Mouse (Mus musculus) frontal cortex, postnatal 10 days (tissue): ENCODE measurements around the gene Iqschfp.

Source experiments
- DNase-seq, 2 experiments: peaks; one replicate each; pipeline ENCODE4 v3.0.0; 2022; ENCODE audit warnings: low spot score in 2 of 2, mixed read lengths in 1 of 2

The Iqschfp gene

GRCm38 (mm10) chr3:67954459-67955065, 62.5 kb downstream of the Iqschfp start:
- DNase-seq, result peak; percentile 10 to 24

DNA sequence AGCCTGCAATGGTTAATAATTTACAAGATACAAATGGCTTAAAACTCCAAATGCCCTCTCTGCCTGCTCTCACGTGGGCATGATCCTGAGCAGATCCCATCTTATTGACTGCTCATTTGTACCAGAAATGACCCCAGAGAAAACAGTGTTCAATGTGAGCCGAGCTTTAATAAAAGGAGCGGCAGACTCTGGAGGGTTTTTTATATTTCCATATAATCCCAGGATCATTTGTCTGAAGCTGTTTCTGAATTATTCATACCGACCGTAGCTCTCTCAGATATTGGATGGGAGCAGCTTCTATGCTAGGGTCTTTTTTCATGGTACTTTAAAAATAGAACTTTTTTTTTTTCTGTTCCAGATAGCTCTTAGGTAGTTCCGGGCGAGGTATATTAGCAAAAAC, 67.6 kb downstream of the Iqschfp start:
- DNase-seq, result no peak

- no peak for DNase-seq
Measured at GRCm38 (mm10) chr3:67960133-67960532, 68.1 kb downstream of the Iqschfp start.

- peak in 1 of 2 experiments; percentile 17 for DNase-seq
Measured at GRCm38 (mm10) chr3:67960727-67961126, 68.7 kb downstream of the Iqschfp start.

- DNase-seq, result no peak
Measured at GRCm38 (mm10) chr3:67961934-67962639, 70.1 kb downstream of the Iqschfp start.

- DNase-seq, result no peak
Measured at GRCm38 (mm10) chr3:67974340-67974998, 82.4 kb downstream of the Iqschfp start.

DNA sequence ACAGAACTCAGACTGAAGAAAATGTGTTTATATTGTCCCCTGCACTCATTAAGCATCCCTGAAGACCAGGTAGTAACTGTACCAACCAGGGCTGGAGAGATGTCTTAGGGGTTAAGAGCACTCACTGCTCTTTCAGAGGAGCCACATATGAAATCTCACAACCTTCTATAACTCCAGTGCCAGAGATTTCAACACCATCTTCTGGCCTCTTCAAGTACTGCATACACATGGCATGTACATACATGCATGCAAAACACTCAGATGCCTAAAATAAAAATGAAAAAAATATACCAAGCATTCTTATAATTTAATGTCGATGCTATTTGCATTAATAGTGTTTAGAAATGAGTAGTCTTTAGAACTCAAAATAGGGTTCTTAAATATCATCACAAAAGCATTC, 88.0 kb downstream of the Iqschfp start:
- DNase-seq, result no peak

- DNase-seq, result no peak
Measured at GRCm38 (mm10) chr3:67983329-67983728, 91.3 kb downstream of the Iqschfp start.

DNA sequence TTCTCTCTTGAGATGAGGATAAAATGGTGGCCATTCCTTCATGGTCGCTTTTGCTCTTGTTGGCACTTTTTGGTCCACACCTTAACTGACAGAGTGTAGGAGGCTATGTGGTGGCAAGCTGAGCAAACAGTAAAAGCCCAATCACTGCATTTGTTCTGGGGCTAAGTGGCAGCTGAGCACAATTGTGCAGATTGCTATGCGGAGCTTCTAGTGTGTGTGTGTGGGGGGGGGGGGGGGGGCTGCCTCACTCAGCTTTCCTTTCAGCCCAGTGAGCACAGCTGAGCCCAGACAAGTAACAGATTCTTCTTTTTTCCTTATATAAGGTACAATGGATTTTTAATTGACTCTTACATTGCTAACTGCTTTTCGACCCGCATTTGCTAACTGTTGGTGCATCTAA, 110.4 kb downstream of the Iqschfp start:
- DNase-seq, result no peak

GRCm38 (mm10) chr3:68012342-68012741, 120.3 kb downstream of the Iqschfp start:
- no peak for DNase-seq

GRCm38 (mm10) chr3:68015786-68016185, 123.8 kb downstream of the Iqschfp start:
- no peak for DNase-seq

DNA sequence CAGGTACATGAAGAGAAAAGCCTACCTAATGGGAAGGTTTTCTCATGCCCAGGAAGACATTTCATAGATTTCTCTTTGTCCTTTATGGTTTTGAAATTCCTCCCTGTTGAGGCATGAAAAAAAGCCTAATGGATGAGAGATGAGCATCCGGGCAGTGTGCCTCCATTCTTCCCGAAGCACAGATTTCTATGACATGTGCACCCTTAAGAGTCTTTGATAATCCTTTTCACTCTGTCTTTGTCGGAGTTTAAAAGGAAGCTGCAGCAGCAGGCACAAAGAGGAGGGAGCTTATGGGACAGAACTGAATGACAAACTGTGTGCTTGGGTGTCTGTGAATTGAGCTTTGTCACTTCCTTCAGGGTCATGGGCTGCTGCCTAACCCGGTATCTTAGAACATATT, 127.4 kb downstream of the Iqschfp start:
- DNase-seq, result no peak

- DNase-seq, result no peak
Measured at GRCm38 (mm10) chr3:68036097-68036496, 144.1 kb downstream of the Iqschfp start.

GRCm38 (mm10) chr3:68042951-68043350, 150.9 kb downstream of the Iqschfp start:
- no peak for DNase-seq

DNA sequence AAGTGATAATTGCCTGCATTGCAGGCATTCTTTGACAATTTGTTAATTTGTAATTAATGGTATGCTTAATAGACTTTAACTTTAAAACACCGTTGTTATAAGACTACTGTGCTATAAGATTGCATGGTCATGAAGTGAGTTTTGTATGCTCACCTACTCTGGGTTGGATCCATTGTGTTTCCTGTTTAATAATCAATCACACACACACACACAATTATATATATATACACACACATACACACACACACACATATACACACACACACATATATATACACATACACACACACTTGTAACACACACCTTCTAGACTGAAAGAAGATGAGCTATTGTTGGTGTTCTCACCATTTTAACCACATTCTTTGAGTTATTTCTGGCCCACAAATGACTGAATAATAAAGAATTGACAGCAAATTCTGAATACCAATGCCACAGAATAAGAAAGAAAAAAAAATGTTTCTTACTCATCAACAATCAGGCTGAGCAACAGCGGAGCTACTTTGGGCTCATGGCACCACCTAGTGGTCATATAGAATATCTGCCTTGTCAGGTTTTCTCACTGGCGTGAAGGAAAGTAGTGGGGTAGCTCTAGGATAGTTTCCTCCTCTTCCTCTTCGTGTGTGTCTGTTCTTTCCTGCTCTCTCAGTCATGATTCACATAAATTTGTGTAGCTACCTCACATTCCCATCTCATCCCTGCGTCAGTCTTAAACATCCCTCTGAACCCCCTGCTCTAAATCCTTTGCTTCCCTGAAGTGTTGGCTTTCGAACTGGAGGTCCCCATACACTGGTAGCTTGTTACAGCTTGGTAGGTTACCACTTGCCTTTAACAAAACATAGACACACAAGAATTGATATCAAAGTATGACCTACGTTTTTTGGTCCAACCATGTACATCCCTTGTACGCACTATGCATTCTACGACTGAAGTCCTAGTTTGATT, 153.7 kb downstream of the Iqschfp start:
- peak in 1 of 2 experiments; percentile 35 for DNase-seq

GRCm38 (mm10) chr3:68053538-68053937, 161.5 kb downstream of the Iqschfp start:
- no peak for DNase-seq

- no peak for DNase-seq
Measured at GRCm38 (mm10) chr3:68055071-68055470, 163.0 kb downstream of the Iqschfp start.

GRCm38 (mm10) chr3:68056373-68057275, 164.6 kb downstream of the Iqschfp start:
- peak in 1 of 2 experiments; percentile 60 for DNase-seq

DNA sequence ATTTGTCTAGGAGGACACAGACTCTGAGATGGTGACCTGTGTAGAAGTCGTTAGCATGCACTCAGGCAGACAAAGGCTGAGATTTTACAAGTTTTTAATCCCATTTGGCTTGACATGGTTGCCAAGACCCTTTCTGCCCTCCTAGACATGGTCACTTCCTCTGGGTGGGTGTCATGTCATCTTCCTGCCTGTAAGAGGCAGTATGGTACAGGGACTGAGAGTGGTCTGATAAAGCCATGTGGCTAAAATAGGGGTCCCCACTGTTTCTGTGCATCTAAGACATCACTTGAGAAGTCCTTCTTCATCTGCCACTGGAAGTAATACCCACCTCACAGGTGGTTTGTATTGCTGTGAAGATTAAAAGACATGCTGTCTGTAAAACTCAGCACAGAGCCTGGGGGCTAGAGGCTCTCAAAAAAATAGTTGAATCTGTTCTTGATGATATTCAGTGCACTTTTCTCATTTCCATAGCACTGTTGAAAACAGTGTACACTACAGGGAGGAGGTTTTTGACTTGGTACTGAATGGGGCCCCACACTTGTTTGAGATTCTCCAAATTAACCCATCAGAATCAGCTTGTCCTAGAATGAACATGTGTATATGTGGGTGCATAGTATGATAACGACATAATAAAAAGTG, 167.2 kb downstream of the Iqschfp start:
- peak in 1 of 2 experiments; percentile 34 for DNase-seq

- DNase-seq, result no peak
Measured at GRCm38 (mm10) chr3:68064731-68065130, 172.7 kb downstream of the Iqschfp start, which contains the start of gene Schip1. Gene Schip1 (plus strand): TSS chr3:68064802.
